Mouse (Mus musculus): ENCODE data around the gene Hist2h2ac.

DNA sequence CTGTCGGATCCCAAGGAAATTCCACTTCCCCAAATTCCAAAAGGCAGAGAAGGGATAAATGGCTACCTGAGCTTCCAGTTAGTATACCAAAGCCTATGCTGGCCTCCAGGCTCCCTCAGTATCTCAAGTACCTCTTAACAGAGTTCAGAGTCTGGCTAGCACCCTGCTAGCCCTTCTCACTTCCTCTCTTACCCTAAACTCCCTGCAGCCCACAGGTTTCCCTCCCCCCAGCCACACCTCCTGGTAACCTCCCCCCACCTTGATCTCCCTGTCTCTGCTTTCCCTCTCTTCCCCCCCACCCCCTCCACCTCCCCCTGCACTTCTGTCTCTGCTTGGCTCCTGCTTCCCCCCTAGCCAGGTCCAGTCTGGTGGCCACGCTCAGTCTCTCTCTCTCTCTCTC lies 20.9 kb downstream of the Hist2h2ac start:
- no peak for TF ChIP-seq CTCF (IDR thresholded peaks at IDR 0.05; ENCODE audit: control insufficient read depth, insufficient read depth, insufficient read length)
- TF ChIP-seq USF1 (IDR thresholded peaks at IDR 0.05; ENCODE audit: low read depth), result no peak
- no peak for TF ChIP-seq MAX (IDR thresholded peaks at IDR 0.05)
